Mouse (Mus musculus): ENCODE results near the gene Trappc10. TPM values are rescaled to one million over a fixed set of nuclear protein-coding genes. Genes with fewer than 3 reads are reported as not detected.

The Trappc10 gene
- polyA plus RNA-seq, 1 experiment from 2014 or later, result 13.3 TPM

GRCm38 (mm10) chr10:78174474-78174873, 70.0 kb downstream of the Trappc10 start:
- no peak for ATAC-seq (replicated peaks; ENCODE audit: low FRiP score)
- Histone ChIP-seq H3K9me3 (ENCODE audit: control insufficient read depth, low read length) (no peaks in the 10 kb centered on the region), H3K9ac (ENCODE audit: low read depth, low read length) (no peak overlapping the region), H3K4me3 (ENCODE audit: low read depth, low read length) (no peak overlapping the region), H3K4me1 (replicated peaks; ENCODE audit: control insufficient read depth, insufficient read depth, low read length) (0 out of 2 replicates have a peak, but pooled peaks cover 3% of the 10 kb centered on the region), H3K36me3 (ENCODE audit: control insufficient read depth, insufficient read depth, low read length) (peaks cover 63% of the 10 kb centered on the region), H3K27me3 (replicated peaks; ENCODE audit: control insufficient read depth, insufficient read depth, low read length) (no peaks in the 10 kb centered on the region), H3K27ac (ENCODE audit: low read depth, low read length) (no peak overlapping the region), H3K4me2 (no peak overlapping the region)
- DNase-seq (ENCODE audit: low spot score), result no peak
- 87% methylated on average over 5 of the region's 5 CpGs for WGBS

- Histone ChIP-seq H3K9ac (ENCODE audit: low read depth, low read length) (no peak overlapping the region), H3K4me1 (replicated peaks; ENCODE audit: control insufficient read depth, insufficient read depth, low read length) (peaks cover 14% of the 10 kb centered on the region), H3K36me3 (ENCODE audit: control insufficient read depth, insufficient read depth, low read length) (peaks cover 47% of the 10 kb centered on the region), H3K27me3 (replicated peaks; ENCODE audit: control insufficient read depth, insufficient read depth, low read length) (no peaks in the 10 kb centered on the region), H3K4me3 (ENCODE audit: low read depth, low read length) (no peak overlapping the region), H3K9me3 (ENCODE audit: control insufficient read depth, low read length) (no peaks in the 10 kb centered on the region), H3K4me2 (no peak overlapping the region), H3K27ac (ENCODE audit: low read depth, low read length) (no peak overlapping the region)
- 88% methylated on average over 9 of the region's 9 CpGs for WGBS
- ATAC-seq (replicated peaks; ENCODE audit: low FRiP score), result no peak
- DNase-seq (ENCODE audit: low spot score), result no peak
Observed at GRCm38 (mm10) chr10:78171581-78171980, 72.9 kb downstream of the Trappc10 start.

GRCm38 (mm10) chr10:78171057-78171456, 73.4 kb downstream of the Trappc10 start:
- no peaks in the 10 kb centered on the region for H3K9me3 ChIP-seq (ENCODE audit: control insufficient read depth, low read length)
- no peak for ATAC-seq (replicated peaks; ENCODE audit: low FRiP score)
- no peak overlapping the region for H3K27ac ChIP-seq (ENCODE audit: low read depth, low read length)
- H3K9ac ChIP-seq (ENCODE audit: low read depth, low read length), result no peak overlapping the region
- no peak overlapping the region for H3K4me3 ChIP-seq (ENCODE audit: low read depth, low read length)
- peaks cover 14% of the 10 kb centered on the region for H3K4me1 ChIP-seq (replicated peaks; ENCODE audit: control insufficient read depth, insufficient read depth, low read length)
- H3K36me3 ChIP-seq (ENCODE audit: control insufficient read depth, insufficient read depth, low read length), result peaks cover 46% of the 10 kb centered on the region
- DNase-seq (ENCODE audit: low spot score), result no peak
- WGBS, result 88% methylated on average over 7 of the region's 7 CpGs
- no peak overlapping the region for H3K4me2 ChIP-seq
- H3K27me3 ChIP-seq (replicated peaks; ENCODE audit: control insufficient read depth, insufficient read depth, low read length), result no peaks in the 10 kb centered on the region

- peaks cover 14% of the 10 kb centered on the region for H3K4me1 ChIP-seq (replicated peaks; ENCODE audit: control insufficient read depth, insufficient read depth, low read length)
- no peaks in the 10 kb centered on the region for H3K9me3 ChIP-seq (ENCODE audit: control insufficient read depth, low read length)
- H3K36me3 ChIP-seq (ENCODE audit: control insufficient read depth, insufficient read depth, low read length), result peaks cover 43% of the 10 kb centered on the region
- H3K27me3 ChIP-seq (replicated peaks; ENCODE audit: control insufficient read depth, insufficient read depth, low read length), result no peaks in the 10 kb centered on the region
- H3K4me3 ChIP-seq (ENCODE audit: low read depth, low read length), result peak overlapping the region; percentile 91; the same call in 1 of the 2 replicates
- WGBS, result 61% methylated on average over 2 of the region's 2 CpGs
- no peak overlapping the region for H3K9ac ChIP-seq (ENCODE audit: low read depth, low read length)
- ATAC-seq (replicated peaks; ENCODE audit: low FRiP score) (no peak), DNase-seq (ENCODE audit: low spot score) (no peak)
- H3K27ac ChIP-seq (ENCODE audit: low read depth, low read length), result 0 out of 2 replicates have a peak overlapping the region, but pooled peaks have one; percentile 26
- H3K4me2 ChIP-seq, result peak overlapping the region; percentile 94
Observed at GRCm38 (mm10) chr10:78170445-78170844, 74.0 kb downstream of the Trappc10 start.

GRCm38 (mm10) chr10:78169281-78170042, 75.0 kb downstream of the Trappc10 start, which contains the start of gene D10Jhu81e:
D10Jhu81e (minus strand) TSS chr10:78169782.
- Histone ChIP-seq H3K4me3 (ENCODE audit: low read depth, low read length) (peak within 1 kb of the TSS; percentile 91), H3K9ac (ENCODE audit: low read depth, low read length) (peak within 1 kb of the TSS; percentile 91), H3K9me3 (ENCODE audit: control insufficient read depth, low read length) (no peaks in the 10 kb centered on the region), H3K4me1 (replicated peaks; ENCODE audit: control insufficient read depth, insufficient read depth, low read length) (peaks cover 14% of the 10 kb centered on the region), H3K4me2 (peak within 1 kb of the TSS; percentile 94), H3K27me3 (replicated peaks; ENCODE audit: control insufficient read depth, insufficient read depth, low read length) (no peaks in the 10 kb centered on the region), H3K36me3 (ENCODE audit: control insufficient read depth, insufficient read depth, low read length) (peaks cover 43% of the 10 kb centered on the region), H3K27ac (ENCODE audit: low read depth, low read length) (peak within 1 kb of the TSS; percentile 36)
- peak; percentile 100 for DNase-seq (ENCODE audit: low spot score)
- peak; percentile 97 for ATAC-seq (replicated peaks; ENCODE audit: low FRiP score)
- whole genome bisulfite sequencing, result 1% methylated on average over 50 of the region's 50 CpGs

GRCm38 (mm10) chr10:78168792-78169191, 75.6 kb downstream of the Trappc10 start:
- Histone ChIP-seq H3K4me3 (ENCODE audit: low read depth, low read length) (peak overlapping the region; percentile 91), H3K27ac (ENCODE audit: low read depth, low read length) (0 out of 2 replicates have a peak overlapping the region, but pooled peaks have one; percentile 36), H3K27me3 (replicated peaks; ENCODE audit: control insufficient read depth, insufficient read depth, low read length) (no peaks in the 10 kb centered on the region), H3K36me3 (ENCODE audit: control insufficient read depth, insufficient read depth, low read length) (peaks cover 43% of the 10 kb centered on the region), H3K4me1 (replicated peaks; ENCODE audit: control insufficient read depth, insufficient read depth, low read length) (peaks cover 14% of the 10 kb centered on the region), H3K9ac (ENCODE audit: low read depth, low read length) (peak overlapping the region; percentile 91), H3K4me2 (peak overlapping the region; percentile 94), H3K9me3 (ENCODE audit: control insufficient read depth, low read length) (no peaks in the 10 kb centered on the region)
- 81% methylated on average over 11 of the region's 11 CpGs for WGBS
- DNase-seq (ENCODE audit: low spot score), result no peak
- no peak for ATAC-seq (replicated peaks; ENCODE audit: low FRiP score)

GRCm38 (mm10) chr10:78167775-78168174, 76.7 kb downstream of the Trappc10 start:
- no peak overlapping the region for H3K4me3 ChIP-seq (ENCODE audit: low read depth, low read length)
- H3K36me3 ChIP-seq (ENCODE audit: control insufficient read depth, insufficient read depth, low read length), result peaks cover 42% of the 10 kb centered on the region
- DNase-seq (ENCODE audit: low spot score) (no peak), ATAC-seq (replicated peaks; ENCODE audit: low FRiP score) (no peak)
- no peak overlapping the region for H3K4me2 ChIP-seq
- no peak overlapping the region for H3K27ac ChIP-seq (ENCODE audit: low read depth, low read length)
- H3K4me1 ChIP-seq (replicated peaks; ENCODE audit: control insufficient read depth, insufficient read depth, low read length), result peaks cover 14% of the 10 kb centered on the region
- no peaks in the 10 kb centered on the region for H3K9me3 ChIP-seq (ENCODE audit: control insufficient read depth, low read length)
- no peaks in the 10 kb centered on the region for H3K27me3 ChIP-seq (replicated peaks; ENCODE audit: control insufficient read depth, insufficient read depth, low read length)
- no peak overlapping the region for H3K9ac ChIP-seq (ENCODE audit: low read depth, low read length)

- 94% methylated on average over 7 of the region's 7 CpGs for WGBS
- Histone ChIP-seq H3K27ac (ENCODE audit: low read depth, low read length) (no peak overlapping the region), H3K9ac (ENCODE audit: low read depth, low read length) (no peak overlapping the region), H3K27me3 (replicated peaks; ENCODE audit: control insufficient read depth, insufficient read depth, low read length) (no peaks in the 10 kb centered on the region), H3K36me3 (ENCODE audit: control insufficient read depth, insufficient read depth, low read length) (peaks cover 45% of the 10 kb centered on the region), H3K4me1 (replicated peaks; ENCODE audit: control insufficient read depth, insufficient read depth, low read length) (peaks cover 14% of the 10 kb centered on the region), H3K4me2 (no peak overlapping the region), H3K9me3 (ENCODE audit: control insufficient read depth, low read length) (no peaks in the 10 kb centered on the region), H3K4me3 (ENCODE audit: low read depth, low read length) (no peak overlapping the region)
- no peak for ATAC-seq (replicated peaks; ENCODE audit: low FRiP score)
- DNase-seq (ENCODE audit: low spot score), result no peak
Observed at GRCm38 (mm10) chr10:78167333-78167732, 77.1 kb downstream of the Trappc10 start.

Measured in liver, embryonic 11.5 days (tissue).